In genomic region chr5:127370503-127370902, GRCm38 (mm10) we compare ENCODE assay signal across 8 mouse cellular contexts.
DNase-seq lines count a peak whose midpoint lies in the region; ATAC-seq and TF ChIP-seq lines count a peak whose summit lies in the region.

No protein-coding gene starts in this region.

- 15% methylated on average over 3 of the region's 3 CpGs for WGBS in lung, embryonic 14.5 days
- WGBS in thymus, adult 2 months, result 35% methylated on average over 3 of the region's 3 CpGs

- H3K4me3 ChIP-seq in lung, embryonic 14.5 days (ENCODE audit: low read depth, low read length), result no peak overlapping the region
- no peak overlapping the region for H3K4me3 ChIP-seq in thymus, adult 2 months (ENCODE audit: control insufficient read depth, insufficient read depth, low read length)

- H3K4me2 ChIP-seq in lung, embryonic 14.5 days, result peak overlapping the region; percentile 53

- no peak for TF ChIP-seq CTCF in lung, embryonic 14.5 days (IDR thresholded peaks at IDR 0.05; ENCODE audit: low read depth)
- TF ChIP-seq CTCF in thymus, adult 2 months (IDR thresholded peaks at IDR 0.05; ENCODE audit: borderline replicate concordance, control insufficient read depth, extremely low read depth, insufficient read depth, low read length, poor library complexity), result no peak

- peak; percentile 84 for ATAC-seq in lung, embryonic 14.5 days (ENCODE audit: insufficient read depth)
- ATAC-seq in cerebellum, adult (ENCODE audit: insufficient number of reproducible peaks, low FRiP score, low TSS enrichment), result no peak

- no peaks in the 10 kb centered on the region for H3K9me3 ChIP-seq in lung, embryonic 14.5 days (ENCODE audit: low read depth, low read length)

- peak overlapping the region; percentile 90 for H3K27ac ChIP-seq in lung, embryonic 14.5 days (ENCODE audit: low read depth)
- no peak overlapping the region for H3K27ac ChIP-seq in thymus, adult 2 months (ENCODE audit: control insufficient read depth, insufficient read depth, low read length)

- TF ChIP-seq POLR2A in thymus, adult 2 months (IDR thresholded peaks at IDR 0.05; ENCODE audit: control insufficient read depth, extremely low read depth, insufficient read depth, low read length, poor library complexity), result no peak

- H3K36me3 ChIP-seq in lung, embryonic 14.5 days (ENCODE audit: insufficient read depth), result no peaks in the 10 kb centered on the region
- H3K36me3 ChIP-seq in thymus, adult 2 months (ENCODE audit: control insufficient read depth, insufficient read depth, low read length), result no peaks in the 10 kb centered on the region

- H3K9ac ChIP-seq in lung, embryonic 14.5 days, result no peak overlapping the region

- DNase-seq in ovary, postnatal 36 days (ENCODE audit: low spot score), result peak; percentile 11
- DNase-seq in ovary, postnatal 14 days (ENCODE audit: low spot score), result no peak
- peak; percentile 33 for DNase-seq in gastrocnemius, adult 18-20 months (ENCODE audit: low spot score)
- DNase-seq in lung, embryonic 14.5 days, result peak; percentile 93
- DNase-seq in right cerebral cortex, postnatal 4 days, result peak; percentile 11
- no peak for DNase-seq in thymus, adult 2 months
- no peak for DNase-seq in kidney, adult 8-10 months

- peaks cover 22% of the 10 kb centered on the region for H3K4me1 ChIP-seq in lung, embryonic 14.5 days (ENCODE audit: insufficient read depth)
- no peaks in the 10 kb centered on the region for H3K4me1 ChIP-seq in thymus, adult 2 months (replicated peaks; ENCODE audit: control insufficient read depth, insufficient read depth, low read length)

- H3K27me3 ChIP-seq in lung, embryonic 14.5 days (ENCODE audit: insufficient read depth, low read length), result no peaks in the 10 kb centered on the region
- H3K27me3 ChIP-seq in thymus, adult 2 months (ENCODE audit: control insufficient read depth, insufficient read depth, low read length), result no peaks in the 10 kb centered on the region

Comparison
In these comparisons a context has a peak if more than half of its experiments do, and no peak if none do; other contexts are left out.
1. DNase-seq: peak in ovary, postnatal 36 days (single experiment), gastrocnemius, adult 18-20 months (single experiment), lung, embryonic 14.5 days (single experiment) and right cerebral cortex, postnatal 4 days (single experiment); none in ovary, postnatal 14 days (single experiment), thymus, adult 2 months (single experiment) and kidney, adult 8-10 months (0 of 2).